Mouse (Mus musculus): Measurements from ENCODE around the gene Vmn1r3. TPM values are rescaled to one million over a fixed set of nuclear protein-coding genes. Genes with fewer than 3 reads are reported as not detected.

Vmn1r3 gene
- polyA plus RNA-seq, 1 experiment = not detected

Other genes starting within 250 kb of the Vmn1r3 start
- gene Vmn1r2, start 18.0 kb downstream of the Vmn1r3 start, polyA plus RNA-seq (2012; rRNA removed) = not detected in 2 replicates

Data from cerebellum, adult 2 months (tissue).